Mouse (Mus musculus) spleen, postnatal 10 days (tissue): ENCODE results near the gene Olfr68.
"Not testable (repeated sequence)": the region's sequence is repeated elsewhere in the genome, so short reads cannot be mapped to it uniquely, and the experiment has no call there.

Experiments
- DNase-seq, 2 experiments: peaks; one replicate each; pipeline ENCODE4 v3.0.0; 2021 to 2022; ENCODE audit warnings: low spot score in 2 of 2

The Olfr68 gene

GRCm38 (mm10) chr7:103767687-103768086, 11.8 kb downstream of the Olfr68 start:
- not testable (repeated sequence) for DNase-seq

DNA sequence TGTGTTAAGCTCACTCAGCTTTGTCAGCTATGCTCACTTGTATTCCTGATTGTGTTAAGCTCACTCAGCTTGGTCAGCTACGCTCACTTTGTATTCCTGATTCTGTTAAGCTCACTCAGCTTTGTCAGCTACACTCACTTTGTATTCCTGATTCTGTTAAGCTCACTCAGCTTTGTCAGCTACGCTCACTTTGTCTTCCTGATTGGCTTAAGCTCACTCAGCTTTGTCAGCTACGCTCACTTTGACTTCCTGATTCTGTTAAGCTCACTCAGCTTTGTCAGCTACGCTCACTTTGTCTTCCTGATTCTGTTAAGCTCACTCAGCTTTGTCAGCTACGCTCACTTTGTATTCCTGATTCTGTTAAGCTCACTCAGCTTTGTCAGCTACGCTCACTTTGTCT, 17.3 kb downstream of the Olfr68 start:
- DNase-seq = not testable (repeated sequence)

DNA sequence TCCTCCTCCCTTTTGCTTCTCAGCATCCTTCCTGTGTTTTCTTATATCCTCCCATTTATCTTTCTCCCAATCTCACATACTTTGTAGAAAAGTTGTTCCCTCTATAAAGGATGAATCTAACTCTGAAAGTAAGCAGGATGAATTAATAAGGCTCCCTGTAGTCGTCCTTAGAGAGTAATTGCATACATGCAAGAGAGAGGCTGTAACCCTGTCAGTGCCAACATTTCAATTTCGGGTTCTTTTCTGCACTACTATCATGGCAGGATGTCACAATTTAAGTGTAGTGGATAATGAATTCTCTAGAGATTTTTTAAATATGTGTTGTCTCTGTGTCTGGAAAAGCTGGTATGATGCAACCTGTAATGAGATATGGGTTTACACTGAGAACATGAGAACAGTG, 22.3 kb downstream of the Olfr68 start, which contains the start of gene Olfr630:
TSS of gene Olfr630 (minus strand) at position 101 of the 400 bp plus-strand sequence.
- DNase-seq = no peak

- no peak for DNase-seq
Measured at GRCm38 (mm10) chr7:103744843-103745242, 34.7 kb downstream of the Olfr68 start, which contains the start of gene Olfr629. Gene Olfr629, minus strand, starts transcription at chr7:103744943.

DNA sequence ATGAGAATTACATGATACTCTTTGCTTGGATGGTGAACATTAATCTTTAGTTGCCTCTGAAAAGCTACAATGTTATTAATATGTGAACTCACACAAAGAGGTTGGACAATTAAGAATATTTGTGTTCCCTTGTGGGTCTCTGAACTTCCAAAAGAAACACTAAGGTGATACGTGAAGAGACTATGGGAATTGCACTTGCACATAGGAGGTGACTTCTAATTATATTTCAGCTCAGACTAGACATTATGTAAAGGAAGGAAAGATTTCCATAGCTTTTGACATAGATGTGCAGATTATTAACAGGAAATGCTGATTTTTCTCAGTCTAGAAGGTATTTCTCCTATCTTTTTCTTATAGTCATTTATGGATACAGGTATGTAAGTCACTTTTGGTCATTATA, 49.4 kb downstream of the Olfr68 start, which contains the start of gene Olfr628:
TSS of gene Olfr628 (plus strand) at position 301 of the 400 bp plus-strand sequence.
- no peak for DNase-seq
